Mouse (Mus musculus): ENCODE results near the gene Nostrin. TPM values are rescaled to one million over a fixed set of nuclear protein-coding genes. Genes with fewer than 3 reads are reported as not detected.

Nostrin gene
- polyA plus RNA-seq, 1 experiment from 2014 or later, result 0.34 TPM

DNA sequence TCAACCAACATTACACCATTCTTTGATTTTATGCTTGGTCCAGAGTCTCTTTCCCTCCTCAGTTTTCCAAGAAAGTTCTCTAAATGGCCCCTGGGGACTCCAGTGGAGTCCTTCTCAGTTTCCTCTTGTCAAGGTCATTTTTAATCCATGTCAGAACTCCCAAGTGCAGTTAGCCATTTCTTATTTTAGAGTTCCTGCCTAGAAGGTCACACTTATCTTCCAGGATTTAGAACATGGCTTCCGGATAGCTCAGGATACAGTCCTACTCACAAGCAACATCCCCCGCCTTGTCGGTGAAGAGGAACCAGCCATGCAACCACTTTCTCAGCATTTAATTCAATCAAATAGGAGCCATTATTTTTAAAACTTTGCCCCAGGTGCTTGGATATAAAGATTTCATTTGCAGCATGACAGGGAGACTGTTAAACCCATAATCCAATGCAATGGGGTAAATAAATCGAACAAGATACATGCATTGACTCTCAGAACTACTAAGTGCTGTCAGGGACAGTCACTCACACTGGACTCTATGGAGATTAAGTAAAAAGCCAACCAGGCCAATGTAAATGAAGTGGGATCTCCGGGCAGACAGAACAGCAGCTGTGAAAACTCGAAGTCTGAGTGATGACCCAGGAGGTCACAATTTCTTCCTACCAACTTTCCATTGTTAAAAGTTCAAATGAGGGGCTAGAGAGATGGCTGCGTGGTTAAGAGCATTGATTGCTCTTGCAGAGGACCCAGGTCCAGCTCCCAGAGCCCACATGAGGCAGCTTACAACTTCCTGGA lies 6.0 kb upstream of the Nostrin start:
- Histone ChIP-seq H3K4me1 (peaks cover 5% of the 10 kb centered on the region), H3K36me3 (no peaks in the 10 kb centered on the region), H3K27me3 (no peaks in the 10 kb centered on the region), H3K27ac (no peak overlapping the region; the same call in 1 of the 2 replicates), H3K4me3 (no peak overlapping the region), H3K9me3 (no peaks in the 10 kb centered on the region), H3K4me2 (0 out of 2 replicates have a peak overlapping the region, but pooled peaks have one; percentile 20), H3K9ac (no peak overlapping the region)
- 67% methylated on average over 7 of the region's 7 CpGs for WGBS
- no peak for ATAC-seq (ENCODE audit: insufficient number of reproducible peaks, insufficient read depth, low FRiP score, low TSS enrichment, low read depth)

DNA sequence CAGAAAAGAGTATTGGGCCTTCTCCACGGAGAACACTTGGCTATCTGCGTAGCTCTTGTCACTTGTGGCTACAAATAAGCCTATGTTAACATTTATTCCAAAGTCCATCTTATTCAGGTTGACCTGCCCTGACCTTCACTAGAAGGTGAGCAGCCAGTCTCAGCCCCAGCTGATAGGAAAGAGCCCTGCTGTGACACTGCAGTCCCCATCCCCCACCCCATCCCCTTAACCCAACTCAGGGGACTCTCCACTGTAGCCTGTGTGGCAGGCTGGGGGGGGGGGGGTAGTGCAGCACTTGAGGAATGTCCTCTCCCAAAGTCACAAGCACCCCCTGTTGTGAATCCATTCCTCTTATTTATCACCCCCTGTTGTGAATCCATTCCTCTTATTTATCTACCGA lies 3.6 kb upstream of the Nostrin start:
- 82% methylated on average over 3 of the region's 3 CpGs for WGBS
- Histone ChIP-seq H3K4me1 (peaks cover 13% of the 10 kb centered on the region), H3K36me3 (no peaks in the 10 kb centered on the region), H3K27ac (no peak overlapping the region), H3K4me3 (no peak overlapping the region), H3K27me3 (no peaks in the 10 kb centered on the region), H3K4me2 (no peak overlapping the region), H3K9ac (no peak overlapping the region), H3K9me3 (no peaks in the 10 kb centered on the region)
- no peak for ATAC-seq (ENCODE audit: insufficient number of reproducible peaks, insufficient read depth, low FRiP score, low TSS enrichment, low read depth)

DNA sequence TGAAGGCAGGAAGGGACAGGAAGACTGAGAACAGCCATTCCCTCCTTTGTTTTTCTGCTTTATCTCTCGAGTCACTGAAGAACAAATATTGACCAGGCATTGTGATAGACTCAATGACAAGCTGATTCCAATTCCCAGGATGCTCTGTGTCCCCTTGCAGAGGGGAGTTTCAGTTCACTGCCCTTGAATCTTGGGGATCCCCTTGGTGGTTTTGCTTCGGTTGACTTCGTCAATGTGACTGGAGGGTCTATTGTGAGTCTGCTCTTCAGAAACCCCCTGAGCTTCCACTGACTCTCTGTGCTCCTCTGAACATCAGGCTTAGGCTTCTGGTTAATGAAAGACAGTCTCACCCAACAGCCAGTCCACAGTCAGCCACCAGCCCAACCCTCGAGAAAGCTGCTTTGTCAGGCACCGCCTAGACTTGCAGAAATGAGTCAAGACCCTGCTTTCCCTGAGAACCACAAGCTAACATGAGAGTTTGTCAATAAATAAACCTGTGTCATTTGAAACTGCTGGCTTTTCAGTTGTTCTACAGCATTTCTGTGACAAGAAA lies 3.0 kb upstream of the Nostrin start:
- H3K4me3 ChIP-seq, result no peak overlapping the region
- no peak overlapping the region for H3K4me2 ChIP-seq
- no peaks in the 10 kb centered on the region for H3K9me3 ChIP-seq
- peaks cover 13% of the 10 kb centered on the region for H3K4me1 ChIP-seq
- 55% methylated on average over 5 of the region's 5 CpGs for WGBS
- no peak overlapping the region for H3K27ac ChIP-seq
- no peak overlapping the region for H3K9ac ChIP-seq
- no peaks in the 10 kb centered on the region for H3K27me3 ChIP-seq
- H3K36me3 ChIP-seq, result no peaks in the 10 kb centered on the region
- no peak for ATAC-seq (ENCODE audit: insufficient number of reproducible peaks, insufficient read depth, low FRiP score, low TSS enrichment, low read depth)

DNA sequence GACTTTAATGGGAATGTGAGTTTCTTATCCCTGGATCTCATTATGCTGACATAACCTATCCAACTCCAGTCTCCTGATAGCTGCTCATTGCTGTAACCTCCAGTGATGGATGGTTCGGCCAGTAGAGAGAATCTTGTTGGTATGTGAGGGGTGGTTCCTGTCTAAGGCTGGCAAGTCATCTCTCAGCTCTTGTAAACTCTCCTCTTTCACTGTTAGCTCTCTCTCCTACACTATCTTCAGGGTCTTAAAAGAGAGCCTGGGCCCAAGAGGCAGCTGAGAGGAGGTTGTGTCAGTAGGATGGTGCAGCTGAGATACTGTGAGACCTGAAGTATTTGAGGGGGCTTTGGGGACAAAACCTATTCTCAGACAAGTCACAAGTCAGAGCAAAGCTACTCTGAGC lies 1.4 kb upstream of the Nostrin start:
- H3K9me3 ChIP-seq, result no peaks in the 10 kb centered on the region
- no peak overlapping the region for H3K27ac ChIP-seq
- H3K36me3 ChIP-seq, result no peaks in the 10 kb centered on the region
- no peak overlapping the region for H3K9ac ChIP-seq
- H3K4me3 ChIP-seq, result no peak overlapping the region
- no peaks in the 10 kb centered on the region for H3K27me3 ChIP-seq
- no peak for ATAC-seq (ENCODE audit: insufficient number of reproducible peaks, insufficient read depth, low FRiP score, low TSS enrichment, low read depth)
- peaks cover 8% of the 10 kb centered on the region for H3K4me1 ChIP-seq
- H3K4me2 ChIP-seq, result no peak overlapping the region
- WGBS, result 74% methylated on average over 1 of the region's 1 CpGs

DNA sequence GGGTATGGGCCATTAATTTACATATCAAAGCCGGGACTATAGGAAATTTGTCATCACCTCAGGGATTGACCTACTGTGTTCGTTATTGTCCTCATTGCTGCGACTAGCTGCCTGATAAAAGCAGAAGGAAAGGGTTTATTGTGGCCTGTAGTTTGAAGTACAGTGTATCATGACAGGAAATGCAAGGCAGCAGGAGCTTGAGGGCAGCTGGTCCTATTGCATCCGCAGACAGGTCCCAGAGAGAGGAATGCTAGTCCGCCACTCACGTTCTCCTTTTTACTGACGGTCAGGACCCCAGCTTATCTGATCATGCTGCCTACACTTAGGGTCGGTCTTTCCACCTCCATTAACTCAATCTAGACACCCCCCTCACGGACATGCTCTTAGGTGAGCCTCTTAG lies 663 bp upstream of the Nostrin start:
- peaks cover 7% of the 10 kb centered on the region; the same call in 1 of the 2 replicates for H3K4me1 ChIP-seq
- no peak overlapping the region for H3K9ac ChIP-seq
- H3K4me2 ChIP-seq, result no peak overlapping the region
- no peaks in the 10 kb centered on the region for H3K36me3 ChIP-seq
- no peaks in the 10 kb centered on the region for H3K27me3 ChIP-seq
- WGBS, result 74% methylated on average over 9 of the region's 9 CpGs
- H3K9me3 ChIP-seq, result no peaks in the 10 kb centered on the region
- no peak overlapping the region for H3K4me3 ChIP-seq
- H3K27ac ChIP-seq, result no peak overlapping the region
- ATAC-seq (ENCODE audit: insufficient number of reproducible peaks, insufficient read depth, low FRiP score, low TSS enrichment, low read depth), result no peak

DNA sequence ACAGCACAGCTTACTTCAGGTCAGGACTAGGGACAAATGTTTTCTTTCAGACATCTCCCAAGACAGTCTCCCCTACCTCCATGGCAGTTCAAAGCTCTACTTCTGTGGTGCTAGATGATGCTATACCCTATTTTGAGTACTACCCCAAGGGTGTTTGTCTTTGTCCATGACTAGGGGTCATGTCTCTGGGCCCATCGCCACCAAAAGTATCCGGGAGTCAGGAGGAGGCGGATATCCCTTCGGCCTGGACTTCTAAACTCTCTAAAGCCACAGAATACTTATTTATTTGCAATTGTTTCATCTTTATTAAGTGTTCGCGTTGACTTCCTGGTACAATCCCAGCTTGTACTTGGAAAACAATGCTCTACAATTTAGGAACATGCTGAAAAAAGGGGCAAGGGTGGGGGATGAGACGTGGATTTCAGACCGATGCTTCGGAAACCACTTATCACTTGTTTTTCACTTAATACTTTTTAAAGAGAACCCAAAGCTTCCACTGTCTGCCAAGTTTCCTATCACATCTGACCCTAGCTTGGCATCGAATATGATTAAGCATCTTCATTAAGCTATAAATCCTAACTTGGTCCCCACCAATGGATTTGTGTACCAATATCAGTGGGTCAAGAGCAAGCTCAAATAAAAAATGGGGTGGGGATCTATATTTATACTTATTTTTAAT lies 1.9 kb downstream of the Nostrin start:
- ATAC-seq (ENCODE audit: insufficient number of reproducible peaks, insufficient read depth, low FRiP score, low TSS enrichment, low read depth), result no peak
- Histone ChIP-seq H3K27me3 (no peaks in the 10 kb centered on the region), H3K4me3 (no peak overlapping the region), H3K27ac (no peak overlapping the region), H3K4me2 (no peak overlapping the region), H3K9ac (no peak overlapping the region), H3K4me1 (peaks cover 7% of the 10 kb centered on the region; the same call in 1 of the 2 replicates), H3K9me3 (no peaks in the 10 kb centered on the region), H3K36me3 (no peaks in the 10 kb centered on the region)
- 87% methylated on average over 10 of the region's 10 CpGs for WGBS

DNA sequence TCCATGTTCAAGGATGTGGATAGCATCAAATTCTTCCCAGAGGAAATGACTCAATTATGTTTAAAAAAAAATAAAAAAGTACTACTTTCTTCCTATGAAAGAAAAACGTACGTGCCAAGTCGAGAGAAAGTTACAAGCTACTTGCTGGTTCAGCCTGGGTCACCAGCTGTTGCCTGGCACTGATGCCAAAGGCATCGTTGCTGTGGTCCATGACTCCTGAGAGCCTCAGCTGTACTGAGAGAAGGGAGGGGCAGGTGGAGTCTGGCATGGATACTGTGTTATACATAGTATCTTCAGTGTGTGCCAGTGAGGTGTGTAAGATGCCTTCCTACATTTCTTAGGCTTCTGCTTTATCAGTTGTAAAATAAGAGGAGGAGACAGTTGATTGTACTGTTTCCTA lies 3.2 kb downstream of the Nostrin start:
- Histone ChIP-seq H3K9ac (no peak overlapping the region), H3K27ac (no peak overlapping the region), H3K36me3 (no peaks in the 10 kb centered on the region), H3K4me3 (no peak overlapping the region), H3K9me3 (no peaks in the 10 kb centered on the region), H3K27me3 (no peaks in the 10 kb centered on the region), H3K4me1 (peaks cover 7% of the 10 kb centered on the region; the same call in 1 of the 2 replicates), H3K4me2 (no peak overlapping the region)
- ATAC-seq (ENCODE audit: insufficient number of reproducible peaks, insufficient read depth, low FRiP score, low TSS enrichment, low read depth), result no peak
- 79% methylated on average over 4 of the region's 4 CpGs for WGBS

DNA sequence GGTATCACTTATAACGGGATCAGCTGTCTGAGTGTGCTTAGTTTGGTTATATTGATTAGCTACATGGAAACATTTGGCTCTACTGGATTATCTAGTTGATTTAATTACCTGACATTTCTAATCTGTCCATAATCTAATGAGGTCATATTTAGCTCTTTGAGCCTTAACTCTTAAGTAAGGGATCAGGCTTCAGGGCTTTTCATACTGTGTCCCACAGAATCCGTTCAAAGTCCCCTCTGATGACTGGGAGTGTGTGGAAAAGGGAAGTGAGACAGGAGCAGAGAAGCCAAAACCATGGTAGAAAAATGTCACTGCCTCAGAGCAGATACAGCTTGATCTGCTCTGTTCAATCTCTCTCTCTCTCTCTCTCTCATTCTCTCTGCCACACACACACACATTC lies 4.6 kb downstream of the Nostrin start:
- no peaks in the 10 kb centered on the region for H3K36me3 ChIP-seq
- no peak overlapping the region for H3K27ac ChIP-seq
- peaks cover 7% of the 10 kb centered on the region; the same call in 1 of the 2 replicates for H3K4me1 ChIP-seq
- H3K9me3 ChIP-seq, result no peaks in the 10 kb centered on the region
- ATAC-seq (ENCODE audit: insufficient number of reproducible peaks, insufficient read depth, low FRiP score, low TSS enrichment, low read depth), result no peak
- 63% methylated on average over 2 of the region's 2 CpGs for WGBS
- H3K4me3 ChIP-seq, result no peak overlapping the region
- no peak overlapping the region for H3K9ac ChIP-seq
- no peaks in the 10 kb centered on the region for H3K27me3 ChIP-seq
- H3K4me2 ChIP-seq, result no peak overlapping the region

DNA sequence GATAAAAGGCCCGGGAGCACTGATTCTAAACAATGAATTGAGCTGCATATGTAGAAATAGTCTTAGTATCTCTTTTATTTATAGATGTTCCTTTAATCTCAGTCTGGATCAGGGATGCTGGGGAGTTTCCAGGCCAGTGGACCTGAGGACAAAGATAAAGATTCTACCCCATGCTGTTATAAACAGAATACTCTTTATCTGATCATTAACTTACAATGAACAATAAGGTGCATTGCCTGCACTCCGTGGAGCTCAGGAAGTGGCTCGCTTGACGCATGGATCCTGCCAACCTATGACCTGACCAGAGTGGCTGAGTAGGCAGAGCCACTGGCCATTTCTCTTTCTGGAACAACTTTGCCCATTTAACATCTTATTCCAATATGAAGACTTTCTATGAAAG lies 5.2 kb downstream of the Nostrin start:
- Histone ChIP-seq H3K4me2 (no peak overlapping the region), H3K36me3 (no peaks in the 10 kb centered on the region), H3K9ac (no peak overlapping the region), H3K9me3 (no peaks in the 10 kb centered on the region), H3K27me3 (no peaks in the 10 kb centered on the region), H3K4me1 (peaks cover 4% of the 10 kb centered on the region; the same call in 1 of the 2 replicates), H3K27ac (no peak overlapping the region), H3K4me3 (no peak overlapping the region)
- no peak for ATAC-seq (ENCODE audit: insufficient number of reproducible peaks, insufficient read depth, low FRiP score, low TSS enrichment, low read depth)
- 61% methylated on average over 4 of the region's 4 CpGs for WGBS

DNA sequence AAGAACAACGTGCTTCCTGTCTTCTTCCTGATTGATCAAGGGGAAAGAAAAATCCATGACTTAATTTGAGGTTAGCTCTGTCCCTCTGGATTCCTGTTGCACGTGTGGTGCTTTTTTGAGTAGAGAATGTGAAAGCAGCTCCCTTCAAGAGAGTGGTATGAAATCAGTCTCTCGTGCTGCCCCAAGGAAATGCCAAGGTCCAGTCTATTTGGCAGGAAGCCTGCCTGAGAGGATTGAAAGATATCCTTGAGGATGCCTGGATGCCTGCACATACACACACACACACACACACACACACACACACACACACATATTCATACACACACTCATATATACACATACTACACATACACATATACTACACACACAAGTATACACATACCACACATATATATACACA lies 13.1 kb downstream of the Nostrin start:
- no peak for ATAC-seq (ENCODE audit: insufficient number of reproducible peaks, insufficient read depth, low FRiP score, low TSS enrichment, low read depth)
- Histone ChIP-seq H3K27ac (no peak overlapping the region), H3K4me3 (no peak overlapping the region), H3K27me3 (no peaks in the 10 kb centered on the region), H3K9ac (no peak overlapping the region), H3K36me3 (no peaks in the 10 kb centered on the region), H3K9me3 (no peaks in the 10 kb centered on the region), H3K4me2 (no peak overlapping the region), H3K4me1 (no peaks in the 10 kb centered on the region)
- WGBS, result 68% methylated on average over 3 of the region's 3 CpGs

DNA sequence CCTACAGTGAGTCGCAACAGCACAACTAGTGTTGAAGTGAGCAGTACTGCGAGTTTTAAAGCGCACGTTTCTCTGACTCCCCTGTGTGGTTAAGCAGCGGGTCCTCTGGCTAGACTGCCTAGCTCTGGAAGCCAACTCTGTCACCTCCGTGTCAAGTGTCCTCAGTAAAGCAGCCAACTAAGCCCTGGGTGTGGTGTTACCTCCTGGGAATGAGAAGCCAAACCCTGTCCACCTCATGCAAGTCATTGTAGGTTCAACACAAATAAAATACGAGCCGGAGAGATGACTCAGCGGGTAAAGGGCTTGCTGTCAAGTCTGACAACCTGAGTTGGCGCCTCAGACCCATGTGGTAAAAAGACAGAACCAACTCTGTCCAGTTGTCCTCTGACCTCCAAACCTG lies 13.6 kb downstream of the Nostrin start:
- Histone ChIP-seq H3K4me2 (no peak overlapping the region), H3K4me1 (no peaks in the 10 kb centered on the region), H3K4me3 (no peak overlapping the region), H3K27ac (no peak overlapping the region), H3K36me3 (no peaks in the 10 kb centered on the region), H3K9me3 (no peaks in the 10 kb centered on the region), H3K9ac (no peak overlapping the region), H3K27me3 (no peaks in the 10 kb centered on the region)
- 87% methylated on average over 10 of the region's 10 CpGs for WGBS
- ATAC-seq (ENCODE audit: insufficient number of reproducible peaks, insufficient read depth, low FRiP score, low TSS enrichment, low read depth), result no peak

DNA sequence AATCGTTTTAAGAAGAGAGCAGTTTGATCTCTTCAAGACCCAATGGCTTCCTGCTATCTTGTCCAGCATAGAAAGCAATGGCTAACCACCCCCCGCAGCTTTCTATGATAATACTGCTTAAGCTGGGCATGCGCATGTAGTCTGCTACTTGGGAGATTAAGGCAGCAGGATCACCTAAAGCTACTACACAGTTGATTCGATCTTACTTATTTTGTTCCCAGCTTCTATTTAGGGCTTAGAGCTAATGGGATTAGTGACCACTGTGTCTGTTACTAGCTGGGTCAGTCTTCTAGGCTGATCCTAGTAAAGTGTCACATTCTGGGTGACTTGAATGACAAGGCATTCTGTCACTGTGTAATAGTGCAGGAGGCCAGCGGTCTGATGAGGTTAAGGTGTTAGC lies 15.2 kb downstream of the Nostrin start:
- ATAC-seq (ENCODE audit: insufficient number of reproducible peaks, insufficient read depth, low FRiP score, low TSS enrichment, low read depth), result no peak
- H3K4me2 ChIP-seq, result no peak overlapping the region
- H3K4me1 ChIP-seq, result 0 out of 2 replicates have a peak, but pooled peaks cover 6% of the 10 kb centered on the region
- H3K27ac ChIP-seq, result no peak overlapping the region
- no peak overlapping the region for H3K4me3 ChIP-seq
- H3K36me3 ChIP-seq, result no peaks in the 10 kb centered on the region
- H3K9ac ChIP-seq, result no peak overlapping the region
- 58% methylated on average over 5 of the region's 5 CpGs for WGBS
- H3K27me3 ChIP-seq, result no peaks in the 10 kb centered on the region
- H3K9me3 ChIP-seq, result no peaks in the 10 kb centered on the region
